Mouse (Mus musculus): ENCODE data around the gene Epha1. TPM values are rescaled to one million over a fixed set of nuclear protein-coding genes. Genes with fewer than 3 reads are reported as not detected.

Gene Epha1
- polyA plus RNA-seq, 1 experiment from 2014 or later = 16.3 TPM

DNA sequence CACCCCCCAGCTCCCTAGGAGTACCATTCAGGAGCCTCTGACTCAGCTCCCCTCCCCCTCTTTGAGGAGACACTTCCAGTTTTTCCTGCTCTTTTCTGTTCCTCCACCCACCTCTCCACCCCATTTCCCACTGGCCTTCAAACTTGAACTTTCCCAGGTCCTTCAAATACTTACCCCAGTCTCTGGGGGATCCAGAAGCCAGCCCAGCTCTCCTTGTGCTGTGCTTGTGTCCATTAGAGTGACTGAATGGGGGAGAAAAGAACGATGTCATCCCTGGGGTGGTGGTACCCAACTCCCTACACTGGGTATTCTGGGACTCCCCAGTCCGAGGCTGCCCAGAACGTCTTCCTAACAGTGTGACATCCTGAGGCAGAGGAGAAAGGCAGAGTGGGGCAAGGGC lies 1.1 kb downstream of the Epha1 start:
- no peaks in the 10 kb centered on the region for H3K27me3 ChIP-seq (replicated peaks)
- H3K4me3 ChIP-seq (replicated peaks) = peak overlapping the region; percentile 59
- WGBS = 21% methylated on average over 3 of the region's 3 CpGs
- H3K27ac ChIP-seq = 0 out of 2 replicates have a peak overlapping the region, but pooled peaks have one; percentile 55
- H3K9ac ChIP-seq = 0 out of 2 replicates have a peak overlapping the region, but pooled peaks have one; percentile 37
- no peaks in the 10 kb centered on the region for H3K36me3 ChIP-seq
- H3K9me3 ChIP-seq = no peaks in the 10 kb centered on the region
- 0 out of 2 replicates have a peak, but pooled peaks have one; percentile 3 for ATAC-seq (ENCODE audit: insufficient read depth, low FRiP score, low read depth)
- peak overlapping the region; percentile 91 for H3K4me2 ChIP-seq
- peaks cover 33% of the 10 kb centered on the region for H3K4me1 ChIP-seq

DNA sequence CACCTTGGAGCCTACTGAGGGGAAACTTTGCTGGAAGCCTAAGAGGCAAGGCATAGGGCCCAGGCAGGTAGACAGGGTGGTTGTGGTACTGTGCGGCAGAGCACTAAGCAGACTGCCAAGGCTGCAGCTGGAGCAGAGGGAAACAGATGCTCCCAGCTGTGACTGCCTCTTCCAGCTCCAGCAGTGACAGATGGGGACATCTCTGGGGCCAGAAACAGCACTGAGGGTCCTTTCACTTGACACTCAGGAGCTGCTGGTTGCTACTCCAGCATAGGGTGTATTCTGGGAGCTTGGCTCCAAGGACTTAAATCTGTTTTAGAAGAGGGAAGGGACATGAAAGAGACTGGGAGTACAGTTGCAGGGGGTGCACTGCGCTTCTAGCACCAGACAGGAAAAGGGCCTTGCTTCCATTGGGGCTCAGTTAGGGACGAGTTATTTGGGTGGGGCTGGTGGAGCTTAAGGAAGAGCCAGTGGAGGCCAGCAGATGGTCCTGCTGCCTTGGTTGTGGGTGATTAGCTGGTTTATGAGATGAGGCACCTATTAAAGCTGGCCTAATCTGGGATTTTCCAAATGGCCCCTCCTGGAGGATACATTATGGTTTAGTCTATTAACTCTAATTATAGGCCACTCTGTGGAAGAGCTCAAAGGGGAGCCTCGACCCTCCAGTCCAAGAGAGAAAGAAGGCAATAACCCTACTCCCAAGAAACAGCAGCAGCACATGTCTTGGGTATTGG lies 2.3 kb downstream of the Epha1 start:
- no peak overlapping the region for H3K4me2 ChIP-seq
- no peak overlapping the region for H3K9ac ChIP-seq
- H3K9me3 ChIP-seq = no peaks in the 10 kb centered on the region
- no peaks in the 10 kb centered on the region for H3K36me3 ChIP-seq
- no peaks in the 10 kb centered on the region for H3K27me3 ChIP-seq (replicated peaks)
- H3K4me3 ChIP-seq (replicated peaks) = no peak overlapping the region
- 51% methylated on average over 4 of the region's 4 CpGs for WGBS
- ATAC-seq (ENCODE audit: insufficient read depth, low FRiP score, low read depth) = no peak
- no peak overlapping the region for H3K27ac ChIP-seq
- peaks cover 33% of the 10 kb centered on the region for H3K4me1 ChIP-seq

DNA sequence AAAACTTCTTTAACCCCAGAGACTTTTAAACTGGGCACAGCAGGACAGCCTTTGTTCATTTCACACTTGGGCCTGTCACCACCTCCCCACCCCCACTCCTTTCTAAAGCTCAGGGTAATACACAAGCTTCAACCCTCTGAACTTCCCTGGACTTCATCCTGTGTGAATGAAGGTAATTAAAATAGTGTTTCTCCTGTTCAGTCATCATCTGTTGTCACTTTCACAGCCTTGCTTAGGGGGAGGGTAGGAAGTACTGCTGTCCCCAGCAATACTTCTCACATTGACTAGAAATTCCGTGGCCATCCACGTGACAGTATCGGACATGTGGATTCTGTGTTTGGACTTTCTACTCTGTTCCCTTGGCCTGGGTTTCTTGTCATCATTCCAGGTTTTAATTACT lies 3.2 kb downstream of the Epha1 start:
- H3K27ac ChIP-seq = no peak overlapping the region
- 35% methylated on average over 3 of the region's 3 CpGs for WGBS
- H3K4me2 ChIP-seq = no peak overlapping the region
- 0 out of 2 replicates have a peak, but pooled peaks cover 1% of the 10 kb centered on the region for H3K36me3 ChIP-seq
- ATAC-seq (ENCODE audit: insufficient read depth, low FRiP score, low read depth) = no peak
- H3K4me3 ChIP-seq (replicated peaks) = no peak overlapping the region
- H3K9ac ChIP-seq = no peak overlapping the region
- no peaks in the 10 kb centered on the region for H3K27me3 ChIP-seq (replicated peaks)
- no peaks in the 10 kb centered on the region for H3K9me3 ChIP-seq
- peaks cover 29% of the 10 kb centered on the region for H3K4me1 ChIP-seq

DNA sequence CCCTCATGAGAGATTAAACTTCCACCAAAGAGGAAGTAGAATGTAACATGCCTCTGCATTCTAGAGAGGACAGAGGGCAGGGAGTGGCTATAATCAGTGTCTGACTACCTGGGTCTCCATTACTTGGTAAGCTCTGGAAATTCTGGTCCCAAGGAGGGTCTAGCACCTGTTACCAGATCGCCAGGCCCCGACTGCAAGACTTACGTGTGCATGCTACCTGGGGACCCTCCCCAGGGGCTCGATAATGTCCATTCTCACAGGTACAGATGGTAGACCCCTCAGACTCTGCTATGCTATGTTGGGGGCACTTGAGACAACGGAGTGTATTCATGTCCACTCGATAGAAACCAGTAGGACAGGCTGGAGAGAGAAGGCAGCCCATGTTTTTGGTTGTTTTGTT lies 7.9 kb downstream of the Epha1 start:
- Histone ChIP-seq H3K36me3 (peaks cover 12% of the 10 kb centered on the region; the same call in 1 of the 2 replicates), H3K27ac (no peak overlapping the region), H3K4me1 (no peaks in the 10 kb centered on the region), H3K4me3 (replicated peaks) (no peak overlapping the region), H3K9me3 (no peaks in the 10 kb centered on the region), H3K4me2 (no peak overlapping the region), H3K27me3 (replicated peaks) (no peaks in the 10 kb centered on the region), H3K9ac (no peak overlapping the region)
- 95% methylated on average over 6 of the region's 6 CpGs for WGBS
- ATAC-seq (ENCODE audit: insufficient read depth, low FRiP score, low read depth) = no peak

GRCm38 (mm10) chr6:42364607-42365006 lies 8.5 kb downstream of the Epha1 start:
- Histone ChIP-seq H3K4me3 (replicated peaks) (no peak overlapping the region), H3K4me2 (no peak overlapping the region), H3K27me3 (replicated peaks) (no peaks in the 10 kb centered on the region), H3K4me1 (no peaks in the 10 kb centered on the region), H3K9me3 (no peaks in the 10 kb centered on the region), H3K27ac (no peak overlapping the region), H3K36me3 (peaks cover 18% of the 10 kb centered on the region; the same call in 1 of the 2 replicates), H3K9ac (no peak overlapping the region)
- WGBS = 80% methylated on average over 15 of the region's 15 CpGs
- no peak for ATAC-seq (ENCODE audit: insufficient read depth, low FRiP score, low read depth)

GRCm38 (mm10) chr6:42364066-42364465 lies 9.0 kb downstream of the Epha1 start:
- Histone ChIP-seq H3K27me3 (replicated peaks) (no peaks in the 10 kb centered on the region), H3K36me3 (peaks cover 22% of the 10 kb centered on the region), H3K27ac (no peak overlapping the region), H3K4me2 (no peak overlapping the region), H3K4me3 (replicated peaks) (no peak overlapping the region), H3K9ac (no peak overlapping the region), H3K4me1 (peaks cover 2% of the 10 kb centered on the region; the same call in 1 of the 2 replicates), H3K9me3 (no peaks in the 10 kb centered on the region)
- no peak for ATAC-seq (ENCODE audit: insufficient read depth, low FRiP score, low read depth)
- WGBS = 88% methylated on average over 4 of the region's 4 CpGs

- ATAC-seq (ENCODE audit: insufficient read depth, low FRiP score, low read depth) = no peak
- H3K4me1 ChIP-seq = peaks cover 7% of the 10 kb centered on the region; the same call in 1 of the 2 replicates
- WGBS = 59% methylated on average over 3 of the region's 3 CpGs
- no peak overlapping the region for H3K4me3 ChIP-seq (replicated peaks)
- H3K27me3 ChIP-seq (replicated peaks) = no peaks in the 10 kb centered on the region
- H3K9me3 ChIP-seq = no peaks in the 10 kb centered on the region
- H3K9ac ChIP-seq = no peak overlapping the region
- H3K36me3 ChIP-seq = peaks cover 32% of the 10 kb centered on the region
- no peak overlapping the region for H3K4me2 ChIP-seq
- no peak overlapping the region for H3K27ac ChIP-seq
These were observed 10.1 kb downstream of the Epha1 start for GRCm38 (mm10) chr6:42362974-42363373.

DNA sequence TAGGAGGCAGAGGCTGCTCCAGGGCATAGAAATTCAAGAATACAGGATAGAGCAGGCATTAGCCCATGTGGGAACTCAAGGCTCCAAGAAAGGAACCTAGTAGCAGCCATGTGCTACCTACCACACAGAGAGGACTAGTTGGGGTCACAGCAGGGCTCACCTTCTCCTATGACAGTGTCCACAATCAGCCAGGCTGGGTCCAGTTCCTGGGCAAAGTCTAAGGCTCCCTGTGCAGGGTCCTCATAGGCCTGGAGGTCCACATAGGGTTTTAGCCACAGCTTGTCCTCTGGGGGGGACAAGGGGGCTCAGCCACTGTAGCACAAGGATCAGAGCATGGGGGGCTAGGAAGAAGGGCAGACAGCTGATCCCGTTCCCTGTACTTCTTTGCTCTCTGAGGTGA lies 10.6 kb downstream of the Epha1 start:
- no peak for ATAC-seq (ENCODE audit: insufficient read depth, low FRiP score, low read depth)
- no peak overlapping the region for H3K4me3 ChIP-seq (replicated peaks)
- H3K27me3 ChIP-seq (replicated peaks) = no peaks in the 10 kb centered on the region
- H3K36me3 ChIP-seq = peaks cover 37% of the 10 kb centered on the region
- WGBS = 65% methylated on average over 1 of the region's 1 CpGs
- no peaks in the 10 kb centered on the region for H3K9me3 ChIP-seq
- H3K27ac ChIP-seq = no peak overlapping the region
- peaks cover 7% of the 10 kb centered on the region; the same call in 1 of the 2 replicates for H3K4me1 ChIP-seq
- no peak overlapping the region for H3K4me2 ChIP-seq
- H3K9ac ChIP-seq = no peak overlapping the region

- H3K4me2 ChIP-seq = no peak overlapping the region
- H3K9me3 ChIP-seq = no peaks in the 10 kb centered on the region
- peaks cover 7% of the 10 kb centered on the region; the same call in 1 of the 2 replicates for H3K4me1 ChIP-seq
- H3K27me3 ChIP-seq (replicated peaks) = no peaks in the 10 kb centered on the region
- H3K27ac ChIP-seq = no peak overlapping the region
- H3K9ac ChIP-seq = no peak overlapping the region
- no peak overlapping the region for H3K4me3 ChIP-seq (replicated peaks)
- 67% methylated on average over 1 of the region's 1 CpGs for WGBS
- no peak for ATAC-seq (ENCODE audit: insufficient read depth, low FRiP score, low read depth)
- H3K36me3 ChIP-seq = peaks cover 38% of the 10 kb centered on the region
These were observed 11.0 kb downstream of the Epha1 start for GRCm38 (mm10) chr6:42362074-42362473.

- Histone ChIP-seq H3K4me2 (no peak overlapping the region), H3K4me3 (replicated peaks) (no peak overlapping the region), H3K36me3 (peaks cover 46% of the 10 kb centered on the region), H3K9ac (no peak overlapping the region), H3K4me1 (peaks cover 11% of the 10 kb centered on the region; the same call in 1 of the 2 replicates), H3K27ac (no peak overlapping the region), H3K27me3 (replicated peaks) (no peaks in the 10 kb centered on the region), H3K9me3 (no peaks in the 10 kb centered on the region)
- ATAC-seq (ENCODE audit: insufficient read depth, low FRiP score, low read depth) = no peak
- 88% methylated on average over 13 of the region's 13 CpGs for WGBS
These were observed 11.8 kb downstream of the Epha1 start for GRCm38 (mm10) chr6:42361041-42361895.

GRCm38 (mm10) chr6:42360231-42360840 lies 12.7 kb downstream of the Epha1 start:
- peaks cover 13% of the 10 kb centered on the region; the same call in 1 of the 2 replicates for H3K4me1 ChIP-seq
- no peak overlapping the region for H3K9ac ChIP-seq
- H3K9me3 ChIP-seq = no peaks in the 10 kb centered on the region
- H3K4me3 ChIP-seq (replicated peaks) = no peak overlapping the region
- H3K36me3 ChIP-seq = peaks cover 54% of the 10 kb centered on the region
- H3K27me3 ChIP-seq (replicated peaks) = no peaks in the 10 kb centered on the region
- ATAC-seq (ENCODE audit: insufficient read depth, low FRiP score, low read depth) = no peak
- WGBS = 88% methylated on average over 6 of the region's 6 CpGs
- H3K4me2 ChIP-seq = no peak overlapping the region
- H3K27ac ChIP-seq = no peak overlapping the region

Data from stomach, embryonic 15.5 days (tissue).